In genomic region chr11:89239891-89240290, GRCm38 (mm10) we compare ENCODE assay signal across 22 mouse cellular contexts.
A peak's percentile ranks its signal among the peaks of the same experiment; 100 is the strongest.
DNase-seq lines count a peak whose midpoint lies in the region; ATAC-seq lines count a peak whose summit lies in the region.
"Had no signal": no experiment of that assay in that cellular context is flagged by ENCODE, and none has a peak within 500 bp of the region (broad histone marks: within the 10 kb centered on the region; RNA-seq: fewer than 3 reads in every experiment).

No protein-coding gene starts in this region.

- ATAC-seq in frontal cortex, adult (ENCODE audit: low TSS enrichment) = peak; percentile 44; the same call in 1 of the 2 replicates
- ATAC-seq in erythroblast, adult 5-6 weeks (replicated peaks; ENCODE audit: low FRiP score, poor library complexity, severe bottlenecking) = no peak
- ATAC-seq: activated CD4-positive, CD25-positive, alpha-beta regulatory T cell, adult 4 months; forebrain, embryonic 14.5 days; hindbrain, postnatal 0 days; intestine, embryonic 15.5 days had no signal

- no peak for DNase-seq in frontal cortex, postnatal 25 days (ENCODE audit: low spot score in 2 of 2)
- DNase-seq in 3134 (ENCODE audit: extremely low read depth, insufficient read length, low spot score) = peak; percentile 46
- peak; percentile 44 for DNase-seq in ES-CJ7 (ENCODE audit: low read depth, low spot score)
- DNase-seq in brain, adult 2 months (ENCODE audit: low read depth, low spot score) = peak; percentile 12
- DNase-seq in ovary, postnatal 10 days (ENCODE audit: low spot score) = no peak
- DNase-seq in cerebellum, adult 8-10 months = no peak
- DNase-seq: adrenal gland, adult 2 months; cerebellum, adult 18-20 months; cerebellum, postnatal 14 days; gastrocnemius, adult 2 months; heart, postnatal 14 days; kidney, adult 2 months; kidney, postnatal 36 days; right cerebral cortex, postnatal 25 days; thymus, adult 2 months; thymus, postnatal 36 days had no signal

Comparison
In these comparisons a context has a peak if more than half of its experiments do, and no peak if none do; other contexts are left out.
1. DNase-seq: peak in 3134 (single experiment), ES-CJ7 (single experiment) and brain, adult 2 months (single experiment); none in frontal cortex, postnatal 25 days (0 of 2), ovary, postnatal 10 days (single experiment) and cerebellum, adult 8-10 months (single experiment).